Mouse (Mus musculus) CH12.LX (cell line): ENCODE data around the gene Krt31. TPM values are rescaled to one million over a fixed set of nuclear protein-coding genes. Genes with fewer than 3 reads are reported as not detected.

ENCODE experiments used
- DNase-seq: peaks from one replicate; pipeline ENCODE4 v3.0.0-alpha.2; 2013; ENCODE audit errors: extremely low read depth
- H3K27ac ChIP-seq: 2 replicates; pipeline ENCODE4 v1.5.1; 2012; ENCODE audit warnings: low read depth, mild to moderate bottlenecking, control low read depth, moderate library complexity; ENCODE audit not compliant: insufficient read depth
- H3K27me3 ChIP-seq: replicated peaks from 2 replicates; pipeline ENCODE3; 2012; ENCODE audit warnings: inconsistent platforms
- H3K36me3 ChIP-seq, 2 experiments: replicated peaks in 1 of 2; 2 replicates each; pipeline versions ENCODE3 to v1.6.1; 2012; ENCODE audit warnings: inconsistent platforms in 1 of 2, low read length in 1 of 2, mild to moderate bottlenecking in 1 of 2, mixed read lengths in 1 of 2, moderate library complexity in 1 of 2; ENCODE audit not compliant: control insufficient read depth in 1 of 2, insufficient read depth in 1 of 2
- H3K4me1 ChIP-seq, 2 experiments: 2 replicates each; pipeline ENCODE4 v1.6.1; 2012; ENCODE audit warnings: inconsistent platforms in 1 of 2, moderate library complexity in 1 of 2; ENCODE audit not compliant: insufficient read depth in 2 of 2, control insufficient read depth in 1 of 2
- H3K4me2 ChIP-seq: 2 replicates; pipeline ENCODE4 v1.6.1; 2012; ENCODE audit warnings: low read depth, mild to moderate bottlenecking, control low read depth; ENCODE audit not compliant: poor library complexity, insufficient read depth, severe bottlenecking
- H3K4me3 ChIP-seq, 3 experiments: fragments of 150-350 bp in 1 of 3; sonication (generic) in 1 of 3; replicated peaks in 1 of 3; 2 replicates each; pipeline versions ENCODE3 to v1.5.1; 2011 to 2012; ENCODE audit warnings: low read depth in 2 of 3, low read length in 2 of 3, mild to moderate bottlenecking in 2 of 3, moderate library complexity in 2 of 3, control low read depth in 1 of 3, improper control_type of control experiment in 1 of 3, inconsistent platforms in 1 of 3, mixed read lengths in 1 of 3; ENCODE audit not compliant: poor library complexity in 1 of 3
- H3K79me2 ChIP-seq: replicated peaks from 2 replicates; pipeline ENCODE4 v1.6.1; 2012; ENCODE audit warnings: mild to moderate bottlenecking, moderate library complexity; ENCODE audit not compliant: control insufficient read depth, poor library complexity, insufficient read depth, severe bottlenecking; ENCODE audit errors: extremely low read depth
- H3K9ac ChIP-seq: 2 replicates; pipeline ENCODE4 v1.6.1; 2012; ENCODE audit warnings: low read depth, mild to moderate bottlenecking, control low read depth, moderate library complexity; ENCODE audit not compliant: insufficient read depth
- H3K9me3 ChIP-seq: replicated peaks from 2 replicates; pipeline ENCODE3; 2012; ENCODE audit warnings: low read length, inconsistent platforms, mixed read lengths
- E2F4 ChIP-seq: IDR thresholded peaks from 2 replicates; pipeline ENCODE4 v1.6.1; 2011; ENCODE audit warnings: low read depth, low read length, improper control_type of control experiment; ENCODE audit not compliant: insufficient replicate concordance
- IRF4 ChIP-seq: IDR thresholded peaks from 2 replicates; pipeline ENCODE4 v1.6.1; 2014; ENCODE audit warnings: low read depth, mild to moderate bottlenecking, inconsistent platforms, low read length, improper control_type of control experiment
- JUND ChIP-seq: conservative IDR thresholded peaks from 2 replicates; pipeline ENCODE4 v1.6.1; 2011; ENCODE audit warnings: low read depth, low read length, improper control_type of control experiment
- MAZ ChIP-seq: IDR thresholded peaks from 2 replicates; pipeline ENCODE4 v1.6.1; 2012; ENCODE audit warnings: low read depth, mild to moderate bottlenecking, inconsistent platforms, low read length, improper control_type of control experiment, moderate library complexity
- MYC ChIP-seq: IDR thresholded peaks from 2 replicates; pipeline ENCODE4 v1.6.1; 2011; ENCODE audit warnings: low read depth, mild to moderate bottlenecking, improper control_type of control experiment, low read length
- NRF1 ChIP-seq: IDR thresholded peaks from 2 replicates; pipeline ENCODE4 v1.6.1; 2014; ENCODE audit warnings: low read depth, mild to moderate bottlenecking, inconsistent platforms, low read length, improper control_type of control experiment, moderate library complexity
- RAD21 ChIP-seq: IDR thresholded peaks from 2 replicates; pipeline ENCODE4 v1.6.1; 2011; ENCODE audit warnings: low read depth, mild to moderate bottlenecking, low read length, improper control_type of control experiment, moderate library complexity
- SIN3A ChIP-seq: IDR thresholded peaks from 2 replicates; pipeline ENCODE4 v1.6.1; 2012; ENCODE audit warnings: low read length, improper control_type of control experiment, inconsistent platforms
- TCF12 ChIP-seq: IDR thresholded peaks from 2 replicates; pipeline ENCODE4 v1.6.1; 2014; ENCODE audit warnings: low read depth, mild to moderate bottlenecking, inconsistent platforms, low read length, improper control_type of control experiment
- ZMIZ1 ChIP-seq: IDR thresholded peaks from 2 replicates; pipeline ENCODE4 v1.6.1; 2012; ENCODE audit warnings: low read depth, mild to moderate bottlenecking, inconsistent platforms, low read length, improper control_type of control experiment
- dilution Hi-C: fragments of 300-500 bp; cut with MboI; formaldehyde crosslinking; loops from 2 replicates; pipeline ENCODE4 v1.14.3; 2020; ENCODE audit warnings: low sequenced_read_pairs; ENCODE audit not compliant: extremely low pct_unique_long_range_greater_than_20kb, extremely low pct_ligation_motif_present
- in situ Hi-C: fragments of 300-500 bp; cut with MboI; formaldehyde crosslinking; loops from 3 replicates; pipeline ENCODE4 v1.14.3; 2019; ENCODE audit warnings: low sequenced_read_pairs, low pct_ligation_motif_present, low pct_unique_long_range_greater_than_20kb, mixed read lengths
- polyA plus RNA-seq: library from polyadenylated mRNA; unstranded; fragments of >175 nt; gene quantifications from 2 replicates; pipeline ENCODE4 v1.2.1, GENCODE M21; 2012; ENCODE audit warnings: low read depth; ENCODE audit not compliant: insufficient read length
- total RNA-seq, 2 experiments: library from RNA; depleted of rRNA; stranded (reverse); fragments of 300-350 nt in 1 of 2; fragments of >200 nt in 1 of 2; gene quantifications; 2 replicates each; pipeline ENCODE4 v1.2.3; 2012 to 2014

Krt31 gene
- total and polyA plus RNA-seq, 3 experiments: not detected

- no peak for TF ChIP-seq MAZ
These were observed 45.5 kb downstream of the Krt31 start (continued) for GRCm38 (mm10) chr11:100004846-100005245.

- no peaks in the 10 kb centered on the region for H3K79me2 ChIP-seq
- H3K4me1 ChIP-seq: no peaks in the 10 kb centered on the region
- no peaks in the 10 kb centered on the region for H3K36me3 ChIP-seq
- H3K27me3 ChIP-seq: peaks cover 61% of the 10 kb centered on the region
- in situ Hi-C loops (no loop called here), dilution Hi-C loops (no loop called here)
- peaks cover 6% of the 10 kb centered on the region for H3K9me3 ChIP-seq
- H3K4me2 ChIP-seq: no peak overlapping the region
- no peak overlapping the region for H3K27ac ChIP-seq
- TF ChIP-seq TCF12: no peak
- TF ChIP-seq JUND: no peak
- no peak for TF ChIP-seq E2F4
- TF ChIP-seq RAD21: no peak
- TF ChIP-seq NRF1: no peak
- no peak for TF ChIP-seq SIN3A
- TF ChIP-seq IRF4: no peak
- TF ChIP-seq MYC: no peak
- TF ChIP-seq ZMIZ1: no peak
- H3K9ac ChIP-seq: no peak overlapping the region
- no peak overlapping the region for H3K4me3 ChIP-seq
- no peak for DNase-seq
These were observed 51.3 kb downstream of the Krt31 start for GRCm38 (mm10) chr11:99999091-99999490.

Other genes starting within 250 kb of the Krt31 start
Only the 20 nearest of the 30 such genes appear.
- not detected in 2 replicates for gene Krtap9-1, start 177.2 kb downstream of the Krt31 start, total RNA-seq (2012; rRNA removed)
- gene Krtap9-1, start 177.2 kb downstream of the Krt31 start, total RNA-seq (2014; rRNA removed): not detected in 2 replicates
- not detected in 2 replicates for gene Krtap9-1, start 177.2 kb downstream of the Krt31 start, polyA plus RNA-seq
- not detected in 2 replicates for gene Gm11567, start 171.4 kb downstream of the Krt31 start, total RNA-seq (2012; rRNA removed)
- not detected in 2 replicates for gene Gm11567, start 171.4 kb downstream of the Krt31 start, total RNA-seq (2014; rRNA removed)
- gene Gm11567, start 171.4 kb downstream of the Krt31 start, polyA plus RNA-seq: not detected in 2 replicates
- gene Krtap31-1, start 142.6 kb downstream of the Krt31 start, total RNA-seq (2012; rRNA removed): not detected in 2 replicates
- not detected in 2 replicates for gene Krtap31-1, start 142.6 kb downstream of the Krt31 start, total RNA-seq (2014; rRNA removed)
- gene Krtap31-1, start 142.6 kb downstream of the Krt31 start, polyA plus RNA-seq: not detected in 2 replicates
- gene Gm11565, start 135.8 kb downstream of the Krt31 start, total RNA-seq (2012; rRNA removed): not detected in 2 replicates
- not detected in 2 replicates for gene Gm11565, start 135.8 kb downstream of the Krt31 start, total RNA-seq (2014; rRNA removed)
- gene Gm11565, start 135.8 kb downstream of the Krt31 start, polyA plus RNA-seq: not detected in 2 replicates
- not detected in 2 replicates for gene Krtap31-2, start 114.3 kb downstream of the Krt31 start, total RNA-seq (2012; rRNA removed)
- gene Krtap31-2, start 114.3 kb downstream of the Krt31 start, total RNA-seq (2014; rRNA removed): not detected in 2 replicates
- not detected in 2 replicates for gene Krtap31-2, start 114.3 kb downstream of the Krt31 start, polyA plus RNA-seq
- gene Krtap9-5, start 102.1 kb downstream of the Krt31 start, total RNA-seq (2012; rRNA removed): not detected in 2 replicates
- not detected in 2 replicates for gene Krtap9-5, start 102.1 kb downstream of the Krt31 start, total RNA-seq (2014; rRNA removed)
- not detected in 2 replicates for gene Krtap9-5, start 102.1 kb downstream of the Krt31 start, polyA plus RNA-seq
- gene Krtap29-1, start 71.5 kb downstream of the Krt31 start, total RNA-seq (2012; rRNA removed): not detected in 2 replicates
- not detected in 2 replicates for gene Krtap29-1, start 71.5 kb downstream of the Krt31 start, total RNA-seq (2014; rRNA removed)
- gene Krtap29-1, start 71.5 kb downstream of the Krt31 start, polyA plus RNA-seq: not detected in 2 replicates
- gene Krtap16-1, start 64.0 kb downstream of the Krt31 start, total RNA-seq (2012; rRNA removed): not detected in 2 replicates
- gene Krtap16-1, start 64.0 kb downstream of the Krt31 start, total RNA-seq (2014; rRNA removed): not detected in 2 replicates
- not detected in 2 replicates for gene Krtap16-1, start 64.0 kb downstream of the Krt31 start, polyA plus RNA-seq
- gene Krtap17-1, start 56.6 kb downstream of the Krt31 start, total RNA-seq (2012; rRNA removed): not detected in 2 replicates
- gene Krtap17-1, start 56.6 kb downstream of the Krt31 start, total RNA-seq (2014; rRNA removed): not detected in 2 replicates
- gene Krtap17-1, start 56.6 kb downstream of the Krt31 start, polyA plus RNA-seq: not detected in 2 replicates
- gene Krt33a, start 34.3 kb downstream of the Krt31 start, total RNA-seq (2012; rRNA removed): not detected in 2 replicates
- gene Krt33a, start 34.3 kb downstream of the Krt31 start, total RNA-seq (2014; rRNA removed): not detected in 2 replicates
- gene Krt33a, start 34.3 kb downstream of the Krt31 start, polyA plus RNA-seq: not detected in 2 replicates
- gene Krt33b, start 20.7 kb downstream of the Krt31 start, total RNA-seq (2012; rRNA removed): not detected in 2 replicates
- not detected in 2 replicates for gene Krt33b, start 20.7 kb downstream of the Krt31 start, total RNA-seq (2014; rRNA removed)
- not detected in 2 replicates for gene Krt33b, start 20.7 kb downstream of the Krt31 start, polyA plus RNA-seq
- not detected in 2 replicates for gene Krt34, start 9.0 kb downstream of the Krt31 start, total RNA-seq (2012; rRNA removed)
- gene Krt34, start 9.0 kb downstream of the Krt31 start, total RNA-seq (2014; rRNA removed): not detected in 2 replicates
- not detected in 2 replicates for gene Krt34, start 9.0 kb downstream of the Krt31 start, polyA plus RNA-seq
- not detected in 2 replicates for gene Krt32, start 37.7 kb upstream of the Krt31 start, total RNA-seq (2012; rRNA removed)
- not detected in 2 replicates for gene Krt32, start 37.7 kb upstream of the Krt31 start, total RNA-seq (2014; rRNA removed)
- gene Krt32, start 37.7 kb upstream of the Krt31 start, polyA plus RNA-seq: not detected in 2 replicates
- gene Krt35, start 45.7 kb upstream of the Krt31 start, total RNA-seq (2012; rRNA removed): not detected in 2 replicates
- not detected in 2 replicates for gene Krt35, start 45.7 kb upstream of the Krt31 start, total RNA-seq (2014; rRNA removed)
- gene Krt35, start 45.7 kb upstream of the Krt31 start, polyA plus RNA-seq: not detected in 2 replicates
- not detected in 2 replicates for gene Krt36, start 55.1 kb upstream of the Krt31 start, total RNA-seq (2012; rRNA removed)
- gene Krt36, start 55.1 kb upstream of the Krt31 start, total RNA-seq (2014; rRNA removed): not detected in 2 replicates
- gene Krt36, start 55.1 kb upstream of the Krt31 start, polyA plus RNA-seq: not detected in 2 replicates
- not detected in 2 replicates for gene Krt13, start 71.0 kb upstream of the Krt31 start, total RNA-seq (2012; rRNA removed)
- gene Krt13, start 71.0 kb upstream of the Krt31 start, total RNA-seq (2014; rRNA removed): not detected in 2 replicates
- gene Krt13, start 71.0 kb upstream of the Krt31 start, polyA plus RNA-seq: not detected in 2 replicates
- gene Krt15, start 85.4 kb upstream of the Krt31 start, total RNA-seq (2012; rRNA removed): 0.21 TPM in 2 replicates
- not detected in 2 replicates for gene Krt15, start 85.4 kb upstream of the Krt31 start, total RNA-seq (2014; rRNA removed)
- not detected in 2 replicates for gene Krt15, start 85.4 kb upstream of the Krt31 start, polyA plus RNA-seq
- 0.17 TPM in 1 of 2 replicates, not detected in the other for gene Krt19, start 98.1 kb upstream of the Krt31 start, total RNA-seq (2012; rRNA removed)
- not detected in 2 replicates for gene Krt19, start 98.1 kb upstream of the Krt31 start, total RNA-seq (2014; rRNA removed)
- not detected in 2 replicates for gene Krt19, start 98.1 kb upstream of the Krt31 start, polyA plus RNA-seq
- gene Krt9, start 142.7 kb upstream of the Krt31 start, total RNA-seq (2012; rRNA removed): not detected in 2 replicates
- not detected in 2 replicates for gene Krt9, start 142.7 kb upstream of the Krt31 start, total RNA-seq (2014; rRNA removed)
- gene Krt9, start 142.7 kb upstream of the Krt31 start, polyA plus RNA-seq: not detected in 2 replicates
- not detected in 2 replicates for gene Krt14, start 157.0 kb upstream of the Krt31 start, total RNA-seq (2012; rRNA removed)
- gene Krt14, start 157.0 kb upstream of the Krt31 start, total RNA-seq (2014; rRNA removed): not detected in 2 replicates
- gene Krt14, start 157.0 kb upstream of the Krt31 start, polyA plus RNA-seq: not detected in 2 replicates